Mouse (Mus musculus): ENCODE results near the gene Tanc2. TPM values are rescaled to one million over a fixed set of nuclear protein-coding genes. Genes with fewer than 3 reads are reported as not detected.

Gene Tanc2
- polyA plus RNA-seq, 1 experiment, result 18.7 TPM

GRCm38 (mm10) chr11:105837962-105838361 lies 248.2 kb downstream of the Tanc2 start:
- no peak for DNase-seq
- Histone ChIP-seq H3K27ac (ENCODE audit: insufficient read depth, low read length) (no peak overlapping the region), H3K4me1 (ENCODE audit: control insufficient read depth, insufficient read depth, low read length) (no peaks in the 10 kb centered on the region), H3K4me3 (replicated peaks; ENCODE audit: insufficient read depth, low read depth, low read length) (no peak overlapping the region), H3K27me3 (ENCODE audit: control insufficient read depth, insufficient read depth, low read length) (no peaks in the 10 kb centered on the region)
- TF ChIP-seq POLR2A (IDR thresholded peaks at IDR 0.05; ENCODE audit: borderline replicate concordance, insufficient read depth, low read length), result no peak
- TF ChIP-seq CTCF (IDR thresholded peaks at IDR 0.05; ENCODE audit: borderline replicate concordance, insufficient read depth, low read depth, low read length), result no peak

GRCm38 (mm10) chr11:105845901-105846300 lies 256.1 kb downstream of the Tanc2 start:
- TF ChIP-seq CTCF (IDR thresholded peaks at IDR 0.05; ENCODE audit: borderline replicate concordance, insufficient read depth, low read depth, low read length) (no peak), POLR2A (IDR thresholded peaks at IDR 0.05; ENCODE audit: borderline replicate concordance, insufficient read depth, low read length) (no peak)
- no peaks in the 10 kb centered on the region for H3K27me3 ChIP-seq (ENCODE audit: control insufficient read depth, insufficient read depth, low read length)
- no peak overlapping the region for H3K4me3 ChIP-seq (replicated peaks; ENCODE audit: insufficient read depth, low read depth, low read length)
- 80% methylated on average over 1 of the region's 1 CpGs for WGBS
- H3K27ac ChIP-seq (ENCODE audit: insufficient read depth, low read length), result no peak overlapping the region
- DNase-seq, result no peak
- no peaks in the 10 kb centered on the region for H3K4me1 ChIP-seq (ENCODE audit: control insufficient read depth, insufficient read depth, low read length)

- DNase-seq, result no peak
- no peaks in the 10 kb centered on the region for H3K4me1 ChIP-seq (ENCODE audit: control insufficient read depth, insufficient read depth, low read length)
- H3K27ac ChIP-seq (ENCODE audit: insufficient read depth, low read length), result no peak overlapping the region
- no peaks in the 10 kb centered on the region for H3K27me3 ChIP-seq (ENCODE audit: control insufficient read depth, insufficient read depth, low read length)
- no peak overlapping the region for H3K4me3 ChIP-seq (replicated peaks; ENCODE audit: insufficient read depth, low read depth, low read length)
- TF ChIP-seq CTCF (IDR thresholded peaks at IDR 0.05; ENCODE audit: borderline replicate concordance, insufficient read depth, low read depth, low read length) (no peak), POLR2A (IDR thresholded peaks at IDR 0.05; ENCODE audit: borderline replicate concordance, insufficient read depth, low read length) (no peak)
- 56% methylated on average over 3 of the region's 3 CpGs for WGBS
Measured at GRCm38 (mm10) chr11:105855504-105855903, 265.7 kb downstream of the Tanc2 start.

GRCm38 (mm10) chr11:105858063-105858462 lies 268.3 kb downstream of the Tanc2 start:
- H3K27ac ChIP-seq (ENCODE audit: insufficient read depth, low read length), result no peak overlapping the region
- H3K4me1 ChIP-seq (ENCODE audit: control insufficient read depth, insufficient read depth, low read length), result no peaks in the 10 kb centered on the region
- no peaks in the 10 kb centered on the region for H3K27me3 ChIP-seq (ENCODE audit: control insufficient read depth, insufficient read depth, low read length)
- no peak overlapping the region for H3K4me3 ChIP-seq (replicated peaks; ENCODE audit: insufficient read depth, low read depth, low read length)
- TF ChIP-seq CTCF (IDR thresholded peaks at IDR 0.05; ENCODE audit: borderline replicate concordance, insufficient read depth, low read depth, low read length) (peak; percentile 25; the same call in 1 of the 2 replicates), POLR2A (IDR thresholded peaks at IDR 0.05; ENCODE audit: borderline replicate concordance, insufficient read depth, low read length) (no peak)
- no peak for DNase-seq

GRCm38 (mm10) chr11:105885558-105885957 lies 295.8 kb downstream of the Tanc2 start:
- Histone ChIP-seq H3K27me3 (ENCODE audit: control insufficient read depth, insufficient read depth, low read length) (no peaks in the 10 kb centered on the region), H3K4me1 (ENCODE audit: control insufficient read depth, insufficient read depth, low read length) (no peaks in the 10 kb centered on the region), H3K27ac (ENCODE audit: insufficient read depth, low read length) (no peak overlapping the region), H3K4me3 (replicated peaks; ENCODE audit: insufficient read depth, low read depth, low read length) (no peak overlapping the region)
- DNase-seq, result no peak
- TF ChIP-seq POLR2A (IDR thresholded peaks at IDR 0.05; ENCODE audit: borderline replicate concordance, insufficient read depth, low read length) (no peak), CTCF (IDR thresholded peaks at IDR 0.05; ENCODE audit: borderline replicate concordance, insufficient read depth, low read depth, low read length) (no peak)
- WGBS, result 68% methylated on average over 1 of the region's 1 CpGs

GRCm38 (mm10) chr11:105887281-105887680 lies 297.5 kb downstream of the Tanc2 start:
- 82% methylated on average over 1 of the region's 1 CpGs for WGBS
- DNase-seq, result no peak
- no peak overlapping the region for H3K4me3 ChIP-seq (replicated peaks; ENCODE audit: insufficient read depth, low read depth, low read length)
- no peaks in the 10 kb centered on the region for H3K27me3 ChIP-seq (ENCODE audit: control insufficient read depth, insufficient read depth, low read length)
- no peaks in the 10 kb centered on the region for H3K4me1 ChIP-seq (ENCODE audit: control insufficient read depth, insufficient read depth, low read length)
- H3K27ac ChIP-seq (ENCODE audit: insufficient read depth, low read length), result no peak overlapping the region
- TF ChIP-seq CTCF (IDR thresholded peaks at IDR 0.05; ENCODE audit: borderline replicate concordance, insufficient read depth, low read depth, low read length), result no peak
- TF ChIP-seq POLR2A (IDR thresholded peaks at IDR 0.05; ENCODE audit: borderline replicate concordance, insufficient read depth, low read length), result no peak

- Histone ChIP-seq H3K4me3 (replicated peaks; ENCODE audit: insufficient read depth, low read depth, low read length) (no peak overlapping the region), H3K27me3 (ENCODE audit: control insufficient read depth, insufficient read depth, low read length) (no peaks in the 10 kb centered on the region), H3K27ac (ENCODE audit: insufficient read depth, low read length) (no peak overlapping the region), H3K4me1 (ENCODE audit: control insufficient read depth, insufficient read depth, low read length) (no peaks in the 10 kb centered on the region)
- DNase-seq, result no peak
- TF ChIP-seq CTCF (IDR thresholded peaks at IDR 0.05; ENCODE audit: borderline replicate concordance, insufficient read depth, low read depth, low read length), result no peak
- no peak for TF ChIP-seq POLR2A (IDR thresholded peaks at IDR 0.05; ENCODE audit: borderline replicate concordance, insufficient read depth, low read length)
- 80% methylated on average over 1 of the region's 1 CpGs for WGBS
Measured at GRCm38 (mm10) chr11:105899151-105899550, 309.4 kb downstream of the Tanc2 start.

- Histone ChIP-seq H3K27ac (ENCODE audit: insufficient read depth, low read length) (no peak overlapping the region), H3K4me3 (replicated peaks; ENCODE audit: insufficient read depth, low read depth, low read length) (no peak overlapping the region), H3K4me1 (ENCODE audit: control insufficient read depth, insufficient read depth, low read length) (no peaks in the 10 kb centered on the region), H3K27me3 (ENCODE audit: control insufficient read depth, insufficient read depth, low read length) (no peaks in the 10 kb centered on the region)
- WGBS, result 86% methylated on average over 2 of the region's 2 CpGs
- no peak for TF ChIP-seq POLR2A (IDR thresholded peaks at IDR 0.05; ENCODE audit: borderline replicate concordance, insufficient read depth, low read length)
- no peak for TF ChIP-seq CTCF (IDR thresholded peaks at IDR 0.05; ENCODE audit: borderline replicate concordance, insufficient read depth, low read depth, low read length)
- DNase-seq, result no peak
Measured at GRCm38 (mm10) chr11:105901501-105901900, 311.7 kb downstream of the Tanc2 start.
